Mouse (Mus musculus) embryo, embryonic 11 days (tissue): ENCODE measurements around the gene Ppp1r16b.

Experiments
- DNase-seq: peaks from one replicate; pipeline ENCODE4 v3.0.0-alpha.2; 2015

Ppp1r16b gene

DNA sequence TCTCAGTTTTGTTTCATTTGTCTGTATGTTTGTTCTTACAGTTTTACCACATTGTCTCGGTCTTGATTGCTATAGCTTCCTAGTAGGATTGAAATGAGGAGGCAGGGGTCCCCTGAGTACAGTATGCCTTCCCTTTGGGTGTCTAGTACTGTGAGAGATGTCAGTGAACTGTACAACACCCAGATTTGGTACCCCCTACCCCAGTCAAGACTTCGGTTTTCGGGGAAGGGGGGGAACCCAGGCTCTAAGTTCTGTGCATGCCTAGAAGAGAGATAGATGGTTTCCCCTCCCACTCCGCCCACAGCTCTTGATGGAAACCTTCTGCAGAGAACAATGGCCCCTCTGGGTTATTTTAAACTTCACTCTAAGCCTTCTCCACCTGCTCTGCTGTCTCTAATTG is at the start of gene Ppp1r16b:
Gene Ppp1r16b (plus strand): TSS at position 301 of the 400 bp plus-strand sequence.
- no peak for DNase-seq

GRCm38 (mm10) chr2:158615702-158616101 is 49.5 kb upstream of the Ppp1r16b start:
- DNase-seq: peak; percentile 20

DNA sequence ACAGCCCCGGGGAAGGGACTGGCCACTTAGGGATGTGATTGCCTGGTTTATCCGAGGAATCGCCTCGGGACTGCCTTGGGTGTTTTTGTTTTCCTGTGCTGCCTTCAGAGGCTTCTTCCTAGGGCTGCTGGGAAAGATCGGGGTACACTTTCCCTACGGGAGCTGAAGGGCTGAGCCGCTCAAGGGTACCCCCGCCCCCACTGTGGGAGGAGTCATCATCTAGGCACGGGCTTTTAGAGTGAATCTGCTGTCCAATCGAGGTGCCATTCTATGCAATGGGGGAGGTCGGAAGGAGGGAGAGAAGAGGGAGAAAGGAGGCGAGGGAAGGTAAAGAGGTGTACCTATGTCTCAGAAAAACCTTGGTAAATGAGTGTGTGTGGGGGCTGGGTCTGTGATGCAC is 48.9 kb upstream of the Ppp1r16b start:
- DNase-seq: peak; percentile 37

DNA sequence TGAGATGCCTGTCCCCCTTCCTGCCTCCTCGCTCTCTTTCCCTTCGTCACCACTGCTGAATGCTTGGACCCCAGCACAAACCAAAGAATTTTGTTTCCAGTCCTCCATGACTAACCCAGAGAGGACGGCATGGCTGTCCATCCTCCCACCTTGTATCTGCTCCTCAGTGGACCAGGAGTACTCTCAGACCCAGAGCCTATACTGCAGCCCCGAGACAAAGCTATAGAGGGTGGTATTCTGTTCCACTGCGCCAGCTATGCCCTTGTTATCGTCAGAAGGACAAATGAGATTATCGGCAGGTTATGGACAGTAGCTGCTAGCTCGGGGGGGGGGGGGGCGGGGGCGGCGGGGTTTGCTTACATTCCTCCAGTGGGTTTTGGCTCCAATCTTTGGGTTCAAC is 48.4 kb upstream of the Ppp1r16b start:
- no peak for DNase-seq

- DNase-seq: peak; percentile 100
These were observed 40.4 kb upstream of the Ppp1r16b start, which contains the start of gene Actr5 for GRCm38 (mm10) chr2:158624718-158625222. Gene Actr5 (plus strand): TSS chr2:158624888.

DNA sequence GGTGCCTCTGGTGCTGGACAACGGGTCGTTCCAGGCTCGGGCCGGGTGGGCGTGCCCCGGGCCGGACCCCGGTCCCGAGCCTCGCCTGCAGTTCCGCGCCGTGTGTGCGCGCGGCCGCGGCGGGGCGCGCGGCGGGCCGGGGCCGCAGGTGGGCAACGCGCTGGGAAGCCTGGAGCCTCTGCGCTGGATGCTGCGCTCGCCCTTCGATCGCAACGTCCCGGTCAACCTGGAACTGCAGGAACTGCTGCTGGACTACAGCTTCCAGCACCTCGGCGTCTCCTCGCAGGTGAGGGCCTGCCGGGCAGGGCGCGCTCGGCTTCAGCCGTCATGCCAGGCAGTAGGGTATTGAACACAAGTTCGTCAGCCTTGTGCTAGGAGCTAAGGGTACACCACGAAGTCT is 40.0 kb upstream of the Ppp1r16b start:
- no peak for DNase-seq

DNA sequence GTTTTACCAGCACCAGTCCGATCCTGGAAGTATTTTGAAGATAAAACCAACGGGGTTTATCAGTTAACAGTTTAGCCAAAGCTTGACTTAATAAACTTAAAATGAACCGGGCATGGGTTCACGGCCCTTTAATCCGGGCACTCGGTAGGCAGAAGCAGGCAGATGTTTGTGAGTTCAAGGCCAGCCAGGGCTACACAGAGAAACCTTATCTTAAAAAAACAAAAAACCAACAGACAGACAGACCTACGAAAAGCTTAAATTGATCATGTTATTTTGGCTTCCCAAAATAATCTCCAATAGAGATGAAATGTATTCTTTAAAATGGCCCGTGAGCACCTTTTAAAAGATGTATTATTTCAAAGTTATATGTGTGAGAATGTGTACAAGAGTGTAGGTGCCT is 39.5 kb upstream of the Ppp1r16b start:
- DNase-seq: no peak

DNA sequence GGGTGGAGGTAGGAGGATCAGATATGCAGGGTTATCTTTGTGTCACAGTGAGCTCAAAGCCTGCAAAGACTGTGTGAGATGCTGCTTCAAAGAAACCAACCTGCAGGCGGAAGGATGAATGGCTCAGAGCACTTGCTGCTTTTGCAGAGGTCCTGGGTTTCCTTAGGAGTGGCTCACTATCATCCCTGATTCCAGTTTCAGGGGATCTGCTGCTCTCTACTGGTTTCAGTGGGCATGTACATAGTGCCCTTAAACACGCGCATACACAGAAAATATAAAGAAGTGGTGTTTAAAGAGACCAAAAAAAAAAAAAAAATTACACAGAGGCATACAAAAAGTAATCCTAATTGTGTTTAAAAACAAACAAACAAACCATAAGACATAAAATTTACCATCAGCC is 36.3 kb upstream of the Ppp1r16b start:
- DNase-seq: peak; percentile 34

- peak; percentile 59 for DNase-seq
These were observed 35.8 kb upstream of the Ppp1r16b start for GRCm38 (mm10) chr2:158629414-158629813.

DNA sequence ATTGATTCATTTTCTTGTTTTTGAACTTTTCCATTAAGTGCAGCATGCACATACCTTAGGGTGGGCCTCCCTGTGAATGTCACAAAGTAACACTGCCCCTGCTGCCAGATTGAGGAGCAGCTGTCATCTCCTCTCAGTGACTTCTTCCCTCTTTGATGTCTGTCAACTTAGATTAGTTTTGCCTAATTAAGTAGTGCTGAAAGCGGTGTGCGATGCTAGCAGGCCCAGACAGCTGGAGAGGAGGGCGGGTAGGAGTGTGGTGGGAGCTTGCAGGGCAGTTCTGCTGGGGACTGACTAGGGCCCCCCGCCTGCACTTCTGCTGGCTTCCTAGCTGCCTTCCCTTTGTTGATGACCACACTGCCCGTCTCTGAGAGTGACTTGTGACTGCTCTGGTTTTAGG is 33.3 kb upstream of the Ppp1r16b start:
- no peak for DNase-seq

- DNase-seq: peak; percentile 80
These were observed 23.3 kb upstream of the Ppp1r16b start for GRCm38 (mm10) chr2:158641869-158642268.

GRCm38 (mm10) chr2:158642587-158642986 is 22.6 kb upstream of the Ppp1r16b start:
- no peak for DNase-seq

- no peak for DNase-seq
These were observed 21.4 kb upstream of the Ppp1r16b start for GRCm38 (mm10) chr2:158643791-158644190.

GRCm38 (mm10) chr2:158651159-158651908 is 13.9 kb upstream of the Ppp1r16b start:
- no peak for DNase-seq

GRCm38 (mm10) chr2:158652985-158653384 is 12.2 kb upstream of the Ppp1r16b start:
- DNase-seq: peak; percentile 82

GRCm38 (mm10) chr2:158654717-158655116 is 10.5 kb upstream of the Ppp1r16b start:
- no peak for DNase-seq

GRCm38 (mm10) chr2:158655806-158656205 is 9.4 kb upstream of the Ppp1r16b start:
- no peak for DNase-seq

DNA sequence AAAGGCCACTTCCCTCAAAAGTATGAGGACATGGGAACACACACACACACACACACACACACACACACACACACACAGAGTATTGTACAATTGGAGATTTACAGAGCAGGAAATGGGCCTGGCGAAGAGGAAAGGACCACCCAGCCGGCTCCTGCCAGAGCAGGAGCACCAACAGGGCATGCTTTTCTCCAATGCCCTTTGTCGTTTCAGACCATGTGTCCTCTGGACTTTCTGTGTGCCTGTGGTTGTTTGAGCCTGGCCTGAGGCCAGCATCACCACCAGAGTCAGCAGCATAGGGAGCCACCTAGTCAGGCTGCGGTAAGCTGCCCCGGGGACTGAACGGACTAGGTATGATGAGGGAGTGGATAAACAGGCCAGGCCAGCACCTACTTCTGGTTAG is 6.4 kb upstream of the Ppp1r16b start:
- no peak for DNase-seq

- DNase-seq: no peak
These were observed 5.9 kb upstream of the Ppp1r16b start for GRCm38 (mm10) chr2:158659346-158659745.

DNA sequence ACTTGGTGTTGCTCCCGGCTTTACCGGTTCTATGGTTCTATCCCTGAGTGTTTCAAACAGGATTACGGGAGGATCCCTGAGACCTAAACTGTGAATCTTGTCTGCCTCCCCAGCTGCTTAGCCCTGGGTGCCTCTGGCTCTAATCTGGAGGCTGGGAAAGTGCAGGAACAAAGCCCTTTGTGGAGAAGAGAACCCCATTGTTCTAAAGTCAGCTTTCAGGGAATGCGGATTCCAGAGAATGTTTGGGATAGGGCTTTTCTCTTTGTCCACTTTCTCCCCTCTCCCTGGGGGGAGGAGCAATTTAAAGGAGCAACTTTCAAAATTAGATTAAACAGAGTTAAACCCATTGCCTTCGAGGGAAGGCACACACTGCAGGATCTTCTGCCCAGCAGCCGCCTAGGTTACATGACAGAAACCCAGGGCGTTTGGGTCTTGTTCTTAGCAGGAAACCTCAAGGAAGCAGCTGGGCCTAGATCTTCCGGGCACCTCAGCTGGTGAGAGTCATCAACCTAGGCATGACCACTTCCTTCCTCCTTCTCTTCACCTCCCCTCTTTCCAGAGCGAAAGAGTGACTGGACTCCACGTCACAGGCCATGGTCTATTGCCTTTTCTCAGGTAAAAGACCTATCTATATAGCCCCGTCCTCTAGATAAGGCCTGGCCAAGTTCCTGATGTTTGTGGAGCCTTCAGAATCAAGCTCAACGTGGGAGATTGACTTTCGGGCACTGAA is 1.0 kb downstream of the Ppp1r16b start:
- DNase-seq: no peak

GRCm38 (mm10) chr2:158667022-158667670 is 1.9 kb downstream of the Ppp1r16b start:
- DNase-seq: peak; percentile 82

- DNase-seq: peak; percentile 73
These were observed 2.7 kb downstream of the Ppp1r16b start for GRCm38 (mm10) chr2:158667671-158668432.
